Mouse (Mus musculus): Measurements from ENCODE around the gene Gm45783. TPM values are rescaled to one million over a fixed set of nuclear protein-coding genes. Genes with fewer than 3 reads are reported as not detected.
"Not testable (repeated sequence)": the region's sequence is repeated elsewhere in the genome, so short reads cannot be mapped to it uniquely, and the experiment has no call there.

Gm45783 gene
- polyA plus RNA-seq (2014; fragmentation: Nextera tagmentation; extraction: Ambion mirVana) = not detected in 2 replicates

DNA sequence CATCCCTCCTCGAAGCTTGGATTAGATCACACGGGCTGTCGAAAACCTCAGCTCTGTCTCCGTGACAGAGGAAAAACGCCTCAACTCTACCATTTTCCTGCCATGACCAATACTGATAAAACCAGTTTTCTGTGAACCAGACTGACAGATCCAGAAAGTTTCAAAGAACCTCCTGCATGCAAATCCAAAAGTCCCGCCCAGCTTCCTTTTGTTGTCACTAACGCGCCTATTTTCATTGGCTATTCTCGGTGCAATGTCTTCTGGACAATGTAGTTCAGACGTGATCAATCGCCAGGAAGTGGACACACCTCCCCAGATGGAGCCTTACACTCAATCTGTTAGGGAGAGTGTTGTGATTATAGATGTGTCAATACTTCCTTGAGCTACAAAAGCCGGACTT, at the start of gene Gm45783:
Gene Gm45783, minus strand, starts transcription at position 143 of the 400 bp plus-strand sequence.
- H3K9ac ChIP-seq (ENCODE audit: low read depth, low read length); H3K36me3 ChIP-seq (ENCODE audit: control insufficient read depth, insufficient read depth, low read length); ATAC-seq (replicated peaks; ENCODE audit: low FRiP score); H3K27me3 ChIP-seq (replicated peaks; ENCODE audit: control insufficient read depth, insufficient read depth, low read length); DNase-seq (ENCODE audit: low spot score); H3K9me3 ChIP-seq (ENCODE audit: control insufficient read depth, low read length); H3K4me3 ChIP-seq (ENCODE audit: low read depth, low read length); H3K27ac ChIP-seq (ENCODE audit: low read depth, low read length); H3K4me2 ChIP-seq; H3K4me1 ChIP-seq (replicated peaks; ENCODE audit: control insufficient read depth, insufficient read depth, low read length): not testable (repeated sequence)
- WGBS = 43% methylated on average over 12 of the region's 12 CpGs

DNA sequence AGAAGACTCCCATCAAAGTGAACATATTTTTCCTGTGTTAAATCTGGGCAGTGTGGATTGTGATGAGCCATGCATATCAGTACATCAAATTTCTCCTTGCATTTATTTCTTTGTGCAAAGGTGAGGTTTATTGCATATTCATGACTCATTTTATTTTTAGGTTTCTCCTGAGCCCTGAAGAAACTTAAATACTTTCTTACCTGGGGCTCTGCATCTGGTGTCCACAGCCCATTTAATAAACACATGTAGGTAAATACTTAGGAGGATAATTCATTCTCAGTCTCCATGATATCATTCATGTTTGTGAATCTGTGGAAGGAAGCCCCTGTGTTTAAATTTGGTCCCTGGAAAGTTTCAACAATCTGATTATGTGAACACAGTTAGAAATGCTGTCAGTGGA, 25.2 kb upstream of the Gm45783 start, which contains the start of gene Vmn2r31:
Gene Vmn2r31, minus strand, starts transcription at position 101 of the 400 bp plus-strand sequence.
- not testable (repeated sequence) for DNase-seq (ENCODE audit: low spot score); H3K9ac ChIP-seq (ENCODE audit: low read depth, low read length); ATAC-seq (replicated peaks; ENCODE audit: low FRiP score); H3K27me3 ChIP-seq (replicated peaks; ENCODE audit: control insufficient read depth, insufficient read depth, low read length); H3K36me3 ChIP-seq (ENCODE audit: control insufficient read depth, insufficient read depth, low read length); H3K27ac ChIP-seq (ENCODE audit: low read depth, low read length); H3K4me3 ChIP-seq (ENCODE audit: low read depth, low read length); H3K9me3 ChIP-seq (ENCODE audit: control insufficient read depth, low read length); H3K4me1 ChIP-seq (replicated peaks; ENCODE audit: control insufficient read depth, insufficient read depth, low read length); H3K4me2 ChIP-seq

DNA sequence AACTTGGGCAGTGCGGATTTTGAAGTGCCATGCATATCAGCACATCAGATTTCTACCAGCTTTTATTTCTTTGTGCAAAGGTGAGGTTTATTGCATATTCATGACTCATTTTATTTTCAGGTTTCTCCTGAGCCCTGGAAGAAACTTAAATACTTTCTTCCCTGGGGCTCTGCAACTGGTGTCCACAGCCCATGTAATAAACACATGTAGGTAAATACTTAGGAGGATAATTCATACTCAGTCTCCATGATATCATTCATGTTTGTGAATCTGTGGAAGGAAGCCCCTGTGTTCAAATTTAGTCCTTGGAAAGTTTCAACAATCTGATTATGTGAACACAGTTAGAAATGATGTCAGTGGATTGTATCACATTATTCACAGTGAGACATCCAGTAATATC, 36.9 kb downstream of the Gm45783 start, which contains the start of gene Vmn2r30:
Gene Vmn2r30, minus strand, starts transcription at position 101 of the 400 bp plus-strand sequence.
- not testable (repeated sequence) for H3K4me1 ChIP-seq (replicated peaks; ENCODE audit: control insufficient read depth, insufficient read depth, low read length); DNase-seq (ENCODE audit: low spot score); H3K36me3 ChIP-seq (ENCODE audit: control insufficient read depth, insufficient read depth, low read length); H3K4me2 ChIP-seq; H3K9me3 ChIP-seq (ENCODE audit: control insufficient read depth, low read length); H3K27me3 ChIP-seq (replicated peaks; ENCODE audit: control insufficient read depth, insufficient read depth, low read length); H3K27ac ChIP-seq (ENCODE audit: low read depth, low read length); H3K9ac ChIP-seq (ENCODE audit: low read depth, low read length); ATAC-seq (replicated peaks; ENCODE audit: low FRiP score); H3K4me3 ChIP-seq (ENCODE audit: low read depth, low read length)
- no CpG with 5 or more reads among the region's 1 CpGs for WGBS

DNA sequence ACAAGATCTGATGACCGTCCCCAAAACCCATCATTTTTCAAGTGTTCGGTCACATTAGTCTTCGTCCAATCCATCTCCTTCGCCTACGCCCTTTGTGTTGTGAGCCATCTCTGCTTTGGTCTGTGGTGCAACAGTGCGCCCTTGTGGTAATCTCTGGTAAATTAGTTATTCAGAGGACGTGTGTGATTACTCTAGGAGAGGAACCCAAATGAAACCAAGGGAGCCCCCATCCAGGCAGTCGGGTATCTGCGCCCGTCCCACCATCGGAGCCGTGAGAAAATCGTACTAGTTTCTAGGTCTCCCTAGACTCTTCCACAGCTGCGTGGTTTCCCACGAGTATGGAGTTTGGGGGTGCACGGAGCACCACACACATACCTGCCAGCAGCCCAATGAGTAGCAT, 78.8 kb downstream of the Gm45783 start:
- no peak for DNase-seq (ENCODE audit: low spot score)
- Histone ChIP-seq H3K9ac (ENCODE audit: low read depth, low read length) (no peak overlapping the region), H3K4me1 (replicated peaks; ENCODE audit: control insufficient read depth, insufficient read depth, low read length) (no peaks in the 10 kb centered on the region), H3K4me2 (no peak overlapping the region), H3K27me3 (replicated peaks; ENCODE audit: control insufficient read depth, insufficient read depth, low read length) (no peaks in the 10 kb centered on the region), H3K9me3 (ENCODE audit: control insufficient read depth, low read length) (peaks cover 4% of the 10 kb centered on the region; the same call in 1 of the 2 replicates), H3K36me3 (ENCODE audit: control insufficient read depth, insufficient read depth, low read length) (peaks cover 14% of the 10 kb centered on the region; the same call in 1 of the 2 replicates), H3K27ac (ENCODE audit: low read depth, low read length) (no peak overlapping the region), H3K4me3 (ENCODE audit: low read depth, low read length) (no peak overlapping the region)
- WGBS = 77% methylated on average over 16 of the region's 16 CpGs
- no peak for ATAC-seq (replicated peaks; ENCODE audit: low FRiP score)

Small RNA genes lying within 50 kb of the gene (microRNA-seq; reads per million reads assigned to microRNA genes)
- gene Mir5620 (ENCODE audit: borderline number of aligned reads) = not detected

Other genes starting within 250 kb of the Gm45783 start
- gene Zfp773, start 237.8 kb downstream of the Gm45783 start, polyA plus RNA-seq (2014; fragmentation: Nextera tagmentation; extraction: Ambion mirVana) = 0.53 and 0.75 TPM in 2 replicates
- gene Zfp418, start 203.2 kb downstream of the Gm45783 start, polyA plus RNA-seq (2014; fragmentation: Nextera tagmentation; extraction: Ambion mirVana) = 0.93 and 1.3 TPM in 2 replicates
- 3.5 and 4.4 TPM in 2 replicates for gene Zfp772, start 164.6 kb downstream of the Gm45783 start, polyA plus RNA-seq (2014; fragmentation: Nextera tagmentation; extraction: Ambion mirVana)
- gene Vmn2r29, start 127.2 kb downstream of the Gm45783 start, polyA plus RNA-seq (2014; fragmentation: Nextera tagmentation; extraction: Ambion mirVana) = 1.4 TPM in 1 of 2 replicates, not detected in the other
- 2.3 and 2.8 TPM in 2 replicates for gene Gm45844, start 96.3 kb downstream of the Gm45783 start, polyA plus RNA-seq (2014; fragmentation: Nextera tagmentation; extraction: Ambion mirVana)
- 24.5 and 25.6 TPM in 2 replicates for gene Clcn4, start 73.7 kb downstream of the Gm45783 start, polyA plus RNA-seq (2014; fragmentation: Nextera tagmentation; extraction: Ambion mirVana)
- not detected in 2 replicates for gene Vmn2r30, start 37.0 kb downstream of the Gm45783 start, polyA plus RNA-seq (2014; fragmentation: Nextera tagmentation; extraction: Ambion mirVana)
- gene Vmn2r31, start 25.1 kb upstream of the Gm45783 start, polyA plus RNA-seq (2014; fragmentation: Nextera tagmentation; extraction: Ambion mirVana) = not detected in 2 replicates
- gene Vmn2r32, start 105.4 kb upstream of the Gm45783 start, polyA plus RNA-seq (2014; fragmentation: Nextera tagmentation; extraction: Ambion mirVana) = not detected in 2 replicates
- gene Vmn2r33, start 192.2 kb upstream of the Gm45783 start, polyA plus RNA-seq (2014; fragmentation: Nextera tagmentation; extraction: Ambion mirVana) = not detected in 2 replicates

Measured in liver, embryonic 11.5 days (tissue).